Mouse (Mus musculus) hindbrain, postnatal 0 days (tissue): ENCODE results near the gene Mrpl38. TPM values are rescaled to one million over a fixed set of nuclear protein-coding genes. Genes with fewer than 3 reads are reported as not detected.

Source experiments
- ATAC-seq: fragments of 200-750 bp; cut with Nextera tagmentation; 2 replicates; pipeline ENCODE4 v1.8.0; 2017; ENCODE audit warnings: mild to moderate bottlenecking, moderate TSS enrichment, moderate library complexity
- DNase-seq: peaks from one replicate; pipeline ENCODE4 v3.0.0-alpha.2; 2015; ENCODE audit warnings: low spot score
- H3K27ac ChIP-seq: fragments of 300-500 bp; sonication (generic); 2 replicates; pipeline ENCODE4 v1.5.1; 2014; ENCODE audit warnings: mild to moderate bottlenecking
- H3K27me3 ChIP-seq: fragments of 300-500 bp; sonication (generic); 2 replicates; pipeline ENCODE4 v1.6.1; 2014; ENCODE audit warnings: low read length, mixed read lengths; ENCODE audit not compliant: insufficient read depth
- H3K36me3 ChIP-seq: fragments of 300-500 bp; sonication (generic); 2 replicates; pipeline ENCODE4 v1.6.1; 2014; ENCODE audit warnings: low read length, mixed read lengths; ENCODE audit not compliant: insufficient read depth
- H3K4me1 ChIP-seq: fragments of 300-500 bp; sonication (generic); 2 replicates; pipeline ENCODE4 v1.6.1; 2014; ENCODE audit warnings: antibody characterized with exemption, low read length, mixed read lengths; ENCODE audit not compliant: insufficient read depth
- H3K4me2 ChIP-seq: fragments of 300-500 bp; sonication (generic); 2 replicates; pipeline ENCODE4 v1.6.1; 2014; ENCODE audit warnings: low read depth, mild to moderate bottlenecking, low read length, moderate library complexity, mixed read lengths
- H3K4me3 ChIP-seq: fragments of 300-500 bp; sonication (generic); 2 replicates; pipeline ENCODE4 v1.5.1; 2014; ENCODE audit warnings: low read length
- H3K9ac ChIP-seq: fragments of 300-500 bp; sonication (generic); replicated peaks from 2 replicates; pipeline ENCODE4 v1.6.1; 2014; ENCODE audit warnings: mild to moderate bottlenecking, low read length, moderate library complexity, mixed read lengths
- H3K9me3 ChIP-seq: fragments of 300-500 bp; sonication (generic); 2 replicates; pipeline ENCODE4 v1.6.1; 2016; ENCODE audit warnings: low read length, mixed read lengths
- CTCF ChIP-seq: IDR thresholded peaks from 2 replicates; pipeline ENCODE4 v1.5.1; 2016; ENCODE audit warnings: antibody characterized with exemption, control low read depth, low read depth
- WGBS: fragments of 180-500 bp; shearing (Covaris S2); extraction: QIAGEN DNeasy Blood & Tissue Kit; methylation state at CpG from one replicate; pipeline ENCODE4 v1.1.7; 2014; 5-methylcytosine and 5-hydroxymethylcytosine counted together
- polyA plus RNA-seq: library from polyadenylated mRNA; unstranded; fragments of >200 nt; fragmentation: Nextera tagmentation; extraction: Ambion mirVana; gene quantifications from 2 replicates; pipeline ENCODE4 v1.2.1, GENCODE M21; 2015
- total RNA-seq: library from RNA; depleted of rRNA; stranded (reverse); fragments of >200 nt; gene quantifications from 2 replicates; pipeline ENCODE4 v1.2.3, GENCODE M21; 2014; rRNA removed

Gene Mrpl38
- total and polyA plus RNA-seq, 2 experiments from 2014 or later: 71.9 to 94.0 TPM

DNA sequence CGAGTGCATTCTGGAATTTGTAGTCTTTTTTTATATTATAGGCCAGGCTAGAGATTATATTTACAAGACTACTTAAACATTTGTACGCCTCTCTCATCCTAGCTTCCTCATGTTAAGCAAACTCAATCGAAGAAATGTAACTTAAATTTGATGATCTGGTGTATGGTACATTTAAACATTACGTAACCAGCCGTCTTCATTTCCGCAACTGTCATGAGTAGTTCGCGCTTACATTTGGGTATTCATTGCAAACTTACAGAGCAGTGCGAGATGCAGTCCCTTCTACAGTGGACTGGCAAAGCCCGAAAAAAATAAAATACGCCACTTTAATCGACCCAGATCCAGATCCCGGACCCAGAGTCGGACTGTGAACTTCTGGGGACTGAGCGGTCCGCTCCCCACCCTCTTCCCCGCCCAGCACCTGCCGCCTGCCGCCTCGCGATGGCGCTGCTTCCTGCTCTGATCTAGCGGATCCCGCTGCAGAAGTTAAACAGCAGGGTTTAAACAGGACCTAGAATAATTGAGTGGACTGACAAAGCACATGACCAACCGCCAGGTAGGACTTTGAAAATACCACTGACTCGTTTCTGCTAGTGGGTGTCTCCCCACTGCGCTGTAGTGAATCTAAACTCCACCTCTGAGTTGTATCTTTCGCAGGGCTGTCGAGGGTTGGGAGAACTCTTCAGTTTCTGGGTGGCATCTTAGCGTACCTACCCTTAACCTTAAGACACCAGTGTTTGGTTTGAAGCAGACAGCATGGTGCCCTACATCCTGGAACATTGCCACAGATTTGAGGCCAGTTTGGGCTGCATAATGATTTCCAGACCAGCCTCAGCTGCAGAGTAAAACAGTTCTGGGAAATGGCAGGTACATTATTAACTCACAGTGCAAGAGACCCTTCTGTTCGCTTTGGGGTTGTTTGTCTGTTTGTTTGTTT, 51.2 kb downstream of the Mrpl38 start:
- Histone ChIP-seq H3K4me2 (peak overlapping the region; percentile 62), H3K9ac (peak overlapping the region; percentile 28), H3K27ac (peak overlapping the region; percentile 66; the same call in 1 of the 2 replicates), H3K27me3 (no peaks in the 10 kb centered on the region), H3K4me1 (peaks cover 8% of the 10 kb centered on the region; the same call in 1 of the 2 replicates), H3K9me3 (no peaks in the 10 kb centered on the region), H3K36me3 (peaks cover 8% of the 10 kb centered on the region), H3K4me3 (peak overlapping the region; percentile 51)
- TF ChIP-seq CTCF: peak; percentile 90
- peak; percentile 58 for ATAC-seq
- DNase-seq: peak; percentile 90
- 4% methylated on average over 31 of the region's 31 CpGs for WGBS

DNA sequence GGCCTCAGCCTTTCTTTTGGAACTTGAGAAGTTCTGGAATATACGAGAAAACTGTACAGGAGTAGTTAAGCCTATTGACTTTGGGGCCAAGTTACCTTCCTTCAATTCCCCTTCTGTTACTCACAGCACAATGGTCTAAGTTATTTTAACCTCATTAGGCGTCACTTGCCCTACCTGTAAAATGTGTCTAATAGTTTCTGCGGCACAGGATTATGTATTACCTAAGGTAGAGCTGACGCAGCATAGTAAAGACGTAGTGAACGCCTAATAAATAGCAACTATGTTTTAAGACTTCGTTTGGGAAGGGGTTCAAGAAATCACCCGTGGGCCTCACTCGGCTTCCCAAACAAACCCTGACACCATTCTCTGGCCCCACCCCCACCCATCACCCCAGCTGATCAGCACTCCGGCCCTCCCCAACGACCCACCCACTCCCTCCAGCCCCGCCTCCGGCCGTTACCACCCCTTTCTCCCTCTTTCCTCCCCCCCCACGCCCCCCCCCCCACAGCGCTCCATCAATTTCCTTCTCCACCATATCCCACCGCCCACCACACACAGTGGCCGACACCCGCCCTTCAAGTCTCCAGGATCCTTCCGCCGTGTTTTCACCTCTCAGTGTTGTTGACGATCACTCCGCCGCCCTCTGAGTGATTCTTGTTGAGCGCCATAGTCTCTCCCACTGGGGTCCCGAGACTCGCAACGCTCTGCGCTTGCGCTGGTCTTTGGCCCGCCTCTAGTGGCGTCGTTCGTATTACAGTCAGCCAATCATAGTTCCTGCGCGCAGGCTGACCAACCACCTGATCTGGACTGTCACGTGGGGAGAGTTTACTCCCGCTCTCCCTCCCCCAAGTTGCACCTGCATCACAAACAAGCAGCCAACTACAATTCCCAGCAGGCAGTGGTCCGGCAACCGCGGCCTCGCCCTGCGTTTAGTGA, 52.1 kb downstream of the Mrpl38 start, which contains the start of gene Wbp2:
Wbp2 (minus strand) TSS at position 738 of the 936 bp plus-strand sequence.
- Histone ChIP-seq H3K4me2 (peak within 1 kb of the TSS; percentile 71), H3K4me1 (peaks cover 8% of the 10 kb centered on the region; the same call in 1 of the 2 replicates), H3K27me3 (no peaks in the 10 kb centered on the region), H3K36me3 (peaks cover 16% of the 10 kb centered on the region), H3K27ac (peak within 1 kb of the TSS; percentile 66), H3K4me3 (peak within 1 kb of the TSS; percentile 51), H3K9me3 (no peaks in the 10 kb centered on the region), H3K9ac (peak within 1 kb of the TSS; percentile 42)
- DNase-seq (peak; percentile 99), ATAC-seq (peak; percentile 98)
- peak; percentile 60 for TF ChIP-seq CTCF
- WGBS: 3% methylated on average over 40 of the region's 43 CpGs

DNA sequence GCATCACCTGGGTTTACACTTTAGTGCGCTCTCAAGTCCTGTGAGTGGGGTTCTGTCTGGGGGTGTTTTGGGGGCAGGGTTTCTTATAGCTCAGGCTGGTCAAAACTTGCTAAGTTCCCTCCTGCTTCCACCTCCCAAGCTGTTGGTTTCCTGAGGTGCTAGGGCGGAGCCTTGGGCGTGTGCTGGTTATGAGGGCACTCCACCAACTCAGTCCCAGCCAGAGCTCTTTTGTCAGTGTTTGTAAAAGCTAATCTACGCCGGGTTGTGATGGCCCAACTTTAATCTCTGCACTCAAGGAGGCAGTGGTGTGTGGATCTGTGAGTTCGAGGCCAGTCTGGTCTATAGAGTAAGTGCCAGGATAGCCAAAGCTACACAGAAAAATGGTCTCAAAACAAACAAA, 54.5 kb downstream of the Mrpl38 start:
- Histone ChIP-seq H3K27me3 (no peaks in the 10 kb centered on the region), H3K4me2 (no peak overlapping the region), H3K4me1 (peaks cover 8% of the 10 kb centered on the region; the same call in 1 of the 2 replicates), H3K9ac (no peak overlapping the region), H3K9me3 (no peaks in the 10 kb centered on the region), H3K27ac (no peak overlapping the region), H3K36me3 (peaks cover 34% of the 10 kb centered on the region), H3K4me3 (no peak overlapping the region)
- ATAC-seq: no peak
- whole genome bisulfite sequencing: 92% methylated on average over 6 of the region's 6 CpGs
- no peak for DNase-seq
- no peak for TF ChIP-seq CTCF

DNA sequence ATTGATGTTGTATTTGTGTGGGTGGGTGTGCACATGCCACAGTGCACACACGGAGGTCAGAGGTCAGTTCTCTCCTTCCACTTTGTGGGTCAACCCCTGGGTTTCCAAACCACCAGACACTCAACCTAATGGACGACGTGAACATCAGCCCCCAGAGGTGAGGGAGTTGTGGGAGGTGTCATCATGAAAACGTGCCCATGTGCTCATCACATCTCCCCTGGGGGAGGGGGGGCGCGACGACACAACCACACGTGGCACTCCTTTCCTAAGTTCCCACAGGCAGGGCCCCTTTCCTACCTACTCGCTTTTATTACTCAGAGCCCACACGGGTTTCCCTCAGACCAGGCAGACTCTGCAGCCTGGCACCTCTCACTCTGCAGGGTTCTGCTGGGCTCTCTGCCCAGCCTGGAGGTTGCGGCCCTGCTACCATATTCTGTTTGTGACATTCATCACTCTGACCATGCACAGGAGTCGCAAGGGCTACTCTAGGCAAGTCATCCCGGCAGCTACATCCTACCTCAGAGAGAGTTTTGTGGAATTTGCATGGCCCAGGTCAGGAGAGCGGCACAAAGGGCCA, 55.5 kb downstream of the Mrpl38 start:
- Histone ChIP-seq H3K9ac (no peak overlapping the region), H3K4me2 (no peak overlapping the region), H3K27ac (no peak overlapping the region), H3K4me3 (no peak overlapping the region), H3K9me3 (no peaks in the 10 kb centered on the region), H3K4me1 (peaks cover 9% of the 10 kb centered on the region; the same call in 1 of the 2 replicates), H3K36me3 (peaks cover 38% of the 10 kb centered on the region), H3K27me3 (no peaks in the 10 kb centered on the region)
- ATAC-seq: no peak
- DNase-seq: no peak
- TF ChIP-seq CTCF: no peak
- WGBS: 85% methylated on average over 14 of the region's 14 CpGs

Other genes with a start within 250 kb of the Mrpl38 start
- gene Smim5, start 238.9 kb downstream of the Mrpl38 start, total RNA-seq: 2.0 and 2.5 TPM in 2 replicates
- 2.7 and 3.7 TPM in 2 replicates for gene Smim5, start 238.9 kb downstream of the Mrpl38 start, polyA plus RNA-seq
- not detected in 2 replicates for gene Smim6, start 226.9 kb downstream of the Mrpl38 start, total RNA-seq
- gene Smim6, start 226.9 kb downstream of the Mrpl38 start, polyA plus RNA-seq: 0.35 and 0.43 TPM in 2 replicates
- 46.4 and 52.8 TPM in 2 replicates for gene Sap30bp, start 205.6 kb downstream of the Mrpl38 start, total RNA-seq
- 39.2 and 42.8 TPM in 2 replicates for gene Sap30bp, start 205.6 kb downstream of the Mrpl38 start, polyA plus RNA-seq
- gene Recql5, start 205.4 kb downstream of the Mrpl38 start, total RNA-seq: 11.4 and 14.3 TPM in 2 replicates
- 7.9 and 9.9 TPM in 2 replicates for gene Recql5, start 205.4 kb downstream of the Mrpl38 start, polyA plus RNA-seq
- 1.7 and 3.1 TPM in 2 replicates for gene Itgb4, start 164.2 kb downstream of the Mrpl38 start, total RNA-seq
- 2.2 and 2.8 TPM in 2 replicates for gene Itgb4, start 164.2 kb downstream of the Mrpl38 start, polyA plus RNA-seq
- 51.5 and 52.3 TPM in 2 replicates for gene Galk1, start 126.1 kb downstream of the Mrpl38 start, total RNA-seq
- 60.3 and 61.7 TPM in 2 replicates for gene Galk1, start 126.1 kb downstream of the Mrpl38 start, polyA plus RNA-seq
- 603 and 627 TPM in 2 replicates for gene H3f3b, start 110.9 kb downstream of the Mrpl38 start, total RNA-seq
- gene H3f3b, start 110.9 kb downstream of the Mrpl38 start, polyA plus RNA-seq: 2,179 and 2,253 TPM in 2 replicates
- 47.1 and 50.2 TPM in 2 replicates for gene Unk, start 108.5 kb downstream of the Mrpl38 start, total RNA-seq
- 22.8 and 24.5 TPM in 2 replicates for gene Unk, start 108.5 kb downstream of the Mrpl38 start, polyA plus RNA-seq
- gene Unc13d, start 60.9 kb downstream of the Mrpl38 start, total RNA-seq: 0.65 and 1.3 TPM in 2 replicates
- gene Unc13d, start 60.9 kb downstream of the Mrpl38 start, polyA plus RNA-seq: 0.65 and 0.96 TPM in 2 replicates
- 146 and 171 TPM in 2 replicates for gene Wbp2, start 51.9 kb downstream of the Mrpl38 start, total RNA-seq
- gene Wbp2, start 51.9 kb downstream of the Mrpl38 start, polyA plus RNA-seq: 206 and 234 TPM in 2 replicates
- gene Trim47, start 11.7 kb downstream of the Mrpl38 start, total RNA-seq: 14.2 and 17.0 TPM in 2 replicates
- 9.5 and 10.1 TPM in 2 replicates for gene Trim47, start 11.7 kb downstream of the Mrpl38 start, polyA plus RNA-seq
- gene Trim65, start 7.7 kb downstream of the Mrpl38 start, total RNA-seq: 8.2 and 9.6 TPM in 2 replicates
- gene Trim65, start 7.7 kb downstream of the Mrpl38 start, polyA plus RNA-seq: 2.4 TPM in 2 replicates
- 68.1 and 73.5 TPM in 2 replicates for gene Fbf1, start 29.3 kb upstream of the Mrpl38 start, total RNA-seq
- gene Fbf1, start 29.3 kb upstream of the Mrpl38 start, polyA plus RNA-seq: 33.8 and 35.3 TPM in 2 replicates
- gene Ten1, start 60.0 kb upstream of the Mrpl38 start, total RNA-seq: 66.6 and 74.8 TPM in 2 replicates
- gene Ten1, start 60.0 kb upstream of the Mrpl38 start, polyA plus RNA-seq: 101 and 110 TPM in 2 replicates
- 109 and 112 TPM in 2 replicates for gene Acox1, start 60.2 kb upstream of the Mrpl38 start, total RNA-seq
- 63.4 and 65.0 TPM in 2 replicates for gene Acox1, start 60.2 kb upstream of the Mrpl38 start, polyA plus RNA-seq
- 2.8 and 2.9 TPM in 2 replicates for gene Evpl, start 99.2 kb upstream of the Mrpl38 start, total RNA-seq
- 1.6 TPM in 2 replicates for gene Evpl, start 99.2 kb upstream of the Mrpl38 start, polyA plus RNA-seq
- 18.3 and 22.5 TPM in 2 replicates for gene Srp68, start 135.3 kb upstream of the Mrpl38 start, total RNA-seq
- gene Srp68, start 135.3 kb upstream of the Mrpl38 start, polyA plus RNA-seq: 50.4 and 50.8 TPM in 2 replicates
- 0.40 TPM in 1 of 2 replicates, not detected in the other for gene Galr2, start 142.1 kb upstream of the Mrpl38 start, total RNA-seq
- 0.34 and 0.44 TPM in 2 replicates for gene Galr2, start 142.1 kb upstream of the Mrpl38 start, polyA plus RNA-seq
- gene Exoc7, start 168.4 kb upstream of the Mrpl38 start, total RNA-seq: 84.6 and 95.3 TPM in 2 replicates
- gene Exoc7, start 168.4 kb upstream of the Mrpl38 start, polyA plus RNA-seq: 128 TPM in 2 replicates
- 37.6 and 40.0 TPM in 2 replicates for gene Foxj1, start 196.5 kb upstream of the Mrpl38 start, total RNA-seq
- 15.5 and 16.6 TPM in 2 replicates for gene Foxj1, start 196.5 kb upstream of the Mrpl38 start, polyA plus RNA-seq